Comparison of ENCODE assay signal across 8 mouse cellular contexts in genomic region chr10:23787062-23787821, GRCm38 (mm10). TPM values are rescaled to one million over a fixed set of nuclear protein-coding genes. Genes with fewer than 3 reads are reported as not detected.
DNase-seq lines count a peak whose midpoint lies in the region; ATAC-seq and TF ChIP-seq lines count a peak whose summit lies in the region.

TSS of gene Rps12 (minus strand) at chr10:23787275.

- no peaks in the 10 kb centered on the region for H3K9me3 ChIP-seq in heart, embryonic 12.5 days (replicated peaks)
- no peaks in the 10 kb centered on the region for H3K9me3 ChIP-seq in kidney, postnatal 0 days (replicated peaks; ENCODE audit: low read length)
- no peaks in the 10 kb centered on the region for H3K9me3 ChIP-seq in liver, embryonic 11.5 days (ENCODE audit: control insufficient read depth, low read length)
- no peaks in the 10 kb centered on the region for H3K9me3 ChIP-seq in stomach, embryonic 14.5 days (ENCODE audit: control insufficient read depth, low read depth, low read length)

- H3K27me3 ChIP-seq in heart, embryonic 12.5 days (replicated peaks), result no peaks in the 10 kb centered on the region
- no peaks in the 10 kb centered on the region for H3K27me3 ChIP-seq in kidney, postnatal 0 days (ENCODE audit: insufficient read depth, low read length)
- no peaks in the 10 kb centered on the region for H3K27me3 ChIP-seq in liver, embryonic 11.5 days (replicated peaks; ENCODE audit: control insufficient read depth, insufficient read depth, low read length)
- no peaks in the 10 kb centered on the region for H3K27me3 ChIP-seq in stomach, embryonic 14.5 days (ENCODE audit: control insufficient read depth, insufficient read depth, low read length)

- peak; percentile 95 for ATAC-seq in erythroid progenitor cell, adult 5-6 weeks (replicated peaks; ENCODE audit: low FRiP score, poor library complexity, severe bottlenecking)
- peak; percentile 97 for ATAC-seq in heart, embryonic 12.5 days (ENCODE audit: insufficient number of reproducible peaks, low FRiP score)
- ATAC-seq in kidney, postnatal 0 days (replicated peaks; ENCODE audit: low FRiP score, low read depth), result peak; percentile 98
- peak; percentile 89 for ATAC-seq in liver, embryonic 11.5 days (replicated peaks; ENCODE audit: low FRiP score)
- ATAC-seq in stomach, embryonic 14.5 days (ENCODE audit: insufficient number of reproducible peaks, insufficient read depth, low FRiP score, low read depth), result peak; percentile 96

- peak within 1 kb of the TSS; percentile 99 for H3K9ac ChIP-seq in heart, embryonic 12.5 days
- peak within 1 kb of the TSS; percentile 83 for H3K9ac ChIP-seq in kidney, postnatal 0 days (ENCODE audit: low read depth, low read length)
- H3K9ac ChIP-seq in liver, embryonic 11.5 days (ENCODE audit: low read depth, low read length), result peak within 1 kb of the TSS; percentile 98
- peak within 1 kb of the TSS; percentile 84 for H3K9ac ChIP-seq in stomach, embryonic 14.5 days (replicated peaks; ENCODE audit: low read depth, low read length)

- under 1% methylated on average over 51 of the region's 51 CpGs for WGBS in heart, embryonic 12.5 days
- WGBS in kidney, postnatal 0 days, result under 1% methylated on average over 51 of the region's 51 CpGs
- WGBS in liver, embryonic 11.5 days, result under 1% methylated on average over 51 of the region's 51 CpGs
- under 1% methylated on average over 51 of the region's 51 CpGs for WGBS in stomach, embryonic 14.5 days

- peak within 1 kb of the TSS; percentile 86 for H3K27ac ChIP-seq in heart, embryonic 12.5 days (ENCODE audit: poor library complexity, severe bottlenecking)
- peak within 1 kb of the TSS; percentile 89 for H3K27ac ChIP-seq in kidney, postnatal 0 days
- peak within 1 kb of the TSS; percentile 87 for H3K27ac ChIP-seq in liver, embryonic 11.5 days (ENCODE audit: low read depth, low read length)
- peak within 1 kb of the TSS; percentile 91 for H3K27ac ChIP-seq in stomach, embryonic 14.5 days (ENCODE audit: low read length)

- H3K4me2 ChIP-seq in heart, embryonic 12.5 days, result peak within 1 kb of the TSS; percentile 97
- H3K4me2 ChIP-seq in kidney, postnatal 0 days (ENCODE audit: low read length), result peak within 1 kb of the TSS; percentile 81
- peak within 1 kb of the TSS; percentile 86 for H3K4me2 ChIP-seq in liver, embryonic 11.5 days
- peak within 1 kb of the TSS; percentile 88 for H3K4me2 ChIP-seq in stomach, embryonic 14.5 days (replicated peaks; ENCODE audit: low read depth, low read length)

- H3K4me1 ChIP-seq in heart, embryonic 12.5 days (replicated peaks), result peaks cover 34% of the 10 kb centered on the region
- peaks cover 15% of the 10 kb centered on the region for H3K4me1 ChIP-seq in kidney, postnatal 0 days (replicated peaks; ENCODE audit: insufficient read depth, low read length)
- H3K4me1 ChIP-seq in liver, embryonic 11.5 days (replicated peaks; ENCODE audit: control insufficient read depth, insufficient read depth, low read length), result peaks cover 16% of the 10 kb centered on the region
- peaks cover 13% of the 10 kb centered on the region for H3K4me1 ChIP-seq in stomach, embryonic 14.5 days (ENCODE audit: control insufficient read depth, insufficient read depth, low read length)

- H3K4me3 ChIP-seq in heart, embryonic 12.5 days, result peak within 1 kb of the TSS; percentile 97
- peak within 1 kb of the TSS; percentile 66 for H3K4me3 ChIP-seq in kidney, postnatal 0 days (replicated peaks; ENCODE audit: low read depth, low read length)
- peak within 1 kb of the TSS; percentile 78 for H3K4me3 ChIP-seq in liver, embryonic 11.5 days (ENCODE audit: low read depth, low read length)
- peak within 1 kb of the TSS; percentile 82 for H3K4me3 ChIP-seq in stomach, embryonic 14.5 days (ENCODE audit: low read depth, low read length)

- H3K36me3 ChIP-seq in heart, embryonic 12.5 days, result peaks cover 34% of the 10 kb centered on the region
- peaks cover 14% of the 10 kb centered on the region; the same call in 1 of the 2 replicates for H3K36me3 ChIP-seq in kidney, postnatal 0 days (ENCODE audit: insufficient read depth, low read length)
- H3K36me3 ChIP-seq in liver, embryonic 11.5 days (ENCODE audit: control insufficient read depth, insufficient read depth, low read length), result peaks cover 18% of the 10 kb centered on the region
- peaks cover 33% of the 10 kb centered on the region for H3K36me3 ChIP-seq in stomach, embryonic 14.5 days (ENCODE audit: control insufficient read depth, insufficient read depth, low read length)

- 0 out of 2 replicates have a peak, but pooled peaks have one; percentile 12 for TF ChIP-seq CTCF in kidney, postnatal 0 days (IDR thresholded peaks at IDR 0.05; ENCODE audit: low read depth)

- peak; percentile 99 for DNase-seq in CD4-positive helper T cell, adult 2 months (ENCODE audit: low read depth, low spot score)
- peak; percentile 97 for DNase-seq in brain, embryonic 18.5 days (ENCODE audit: low read depth, low spot score)
- peak; percentile 98 for DNase-seq in kidney, postnatal 0 days (ENCODE audit: low spot score)
- peak; percentile 97 for DNase-seq in liver, embryonic 11.5 days (ENCODE audit: low spot score)
- DNase-seq in naive thymus-derived CD4-positive, alpha-beta T cell, adult 2 months (ENCODE audit: low read depth), result peak; percentile 100

RNA-seq across cellular contexts. Expression of gene Rps12, which starts in this region (rescaled TPM):
- total RNA-seq in erythroid progenitor cell, adult 5-6 weeks (2015; ENCODE audit: low replicate concordance), result 1,496 and 1,704 TPM in 2 replicates
- total RNA-seq in erythroid progenitor cell, adult 5-6 weeks (2017; ENCODE audit: low replicate concordance), result 275 and 669 TPM in 2 replicates
- 97.0 and 101 TPM in 2 replicates for polyA plus RNA-seq in heart, embryonic 12.5 days (2016; fragmentation: Nextera tagmentation; extraction: Ambion mirVana)
- 225 and 241 TPM in 2 replicates for polyA plus RNA-seq in kidney, postnatal 0 days (2015; fragmentation: Nextera tagmentation; extraction: Ambion mirVana)
- 260 and 303 TPM in 2 replicates for polyA plus RNA-seq in liver, embryonic 11.5 days (2014; fragmentation: Nextera tagmentation; extraction: Ambion mirVana)
- polyA plus RNA-seq in stomach, embryonic 14.5 days (2014; fragmentation: Nextera tagmentation; extraction: Ambion mirVana), result 247 and 248 TPM in 2 replicates

Comparison
In these comparisons a context has a peak if more than half of its experiments do, and no peak if none do; other contexts are left out.
1. Peak in every context shown above with its lines: DNase-seq, ATAC-seq, H3K4me3 ChIP-seq and H3K27ac ChIP-seq.